Mouse (Mus musculus) cerebellum, adult 2 months (tissue): ENCODE data around the gene Gps2.
A peak's percentile ranks its signal among the peaks of the same experiment; 100 is the strongest.

Source experiments
- CTCF ChIP-seq: fragments of 200-500 bp; IDR thresholded peaks from 2 replicates; pipeline ENCODE4 v1.5.1; 2011; ENCODE audit warnings: low read depth, mild to moderate bottlenecking, control low read depth, low read length, moderate library complexity, borderline replicate concordance; ENCODE audit not compliant: insufficient read depth
- POLR2A ChIP-seq: fragments of 200-500 bp; IDR thresholded peaks from 2 replicates; pipeline ENCODE4 v1.6.1; 2011; ENCODE audit warnings: low read length, control low read depth, borderline replicate concordance; ENCODE audit not compliant: insufficient read depth

DNA sequence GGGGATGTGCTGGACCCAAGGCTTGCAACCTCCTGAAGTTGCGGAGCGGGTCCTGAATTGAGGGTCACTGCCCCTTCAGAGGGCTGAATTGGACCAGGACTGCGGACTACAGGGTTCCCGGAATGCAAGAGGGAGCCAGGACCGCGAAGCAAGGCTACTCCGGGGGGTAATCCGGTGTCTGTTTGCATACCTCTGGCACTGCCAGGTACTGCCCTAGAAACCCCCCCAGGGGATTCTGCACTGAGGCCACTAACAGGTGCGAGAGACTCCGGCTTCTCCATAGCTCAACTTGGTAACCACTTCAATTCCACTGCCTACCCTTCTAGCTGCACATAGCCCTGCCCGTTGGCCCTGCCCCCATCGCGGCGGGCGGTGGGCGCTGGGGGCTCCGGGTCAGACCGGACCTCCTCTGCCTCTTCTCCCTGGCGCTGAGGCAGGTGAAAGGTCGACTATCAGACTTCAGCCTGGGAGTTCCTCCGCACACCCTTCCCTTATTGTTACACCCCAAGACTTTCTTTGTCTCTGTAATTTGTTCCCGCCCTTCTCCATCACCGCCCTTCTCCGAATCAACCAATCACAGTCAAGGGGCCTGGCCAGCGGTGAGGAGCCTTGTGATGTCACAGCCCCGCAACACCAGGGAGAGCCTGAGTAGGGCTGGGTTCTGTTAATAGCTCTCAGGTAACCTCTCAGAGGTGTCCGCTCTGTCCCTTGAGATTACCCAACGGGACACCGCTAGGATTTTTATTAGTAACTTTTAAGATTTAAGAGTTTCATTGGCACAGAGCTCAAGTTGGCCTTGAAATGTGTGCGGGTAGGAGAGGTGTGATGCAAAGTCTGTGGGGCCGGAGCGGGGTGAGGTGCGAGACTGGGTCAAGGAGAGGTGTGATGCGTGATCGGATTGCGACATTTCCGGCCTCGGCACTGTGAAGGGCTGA lies 12.9 kb upstream of the Gps2 start, which contains the start of the genes 2810408A11Rik and Neurl4:
- TF ChIP-seq CTCF: no peak
- peak; percentile 75; the same call in 1 of the 2 replicates for TF ChIP-seq POLR2A
